Mouse (Mus musculus) CH12.LX (cell line): ENCODE measurements at regions not wholly inside any gene's neighbourhood (a gene's known extent, or its start where the extent isn't known, plus 50 kb on each side); places are given as distances from the start of the nearest gene placed in this dataset.

Experiments
- DNase-seq: peaks from one replicate; pipeline ENCODE4 v3.0.0-alpha.2; 2013; ENCODE audit errors: extremely low read depth
- H3K27ac ChIP-seq: 2 replicates; pipeline ENCODE4 v1.5.1; 2012; ENCODE audit warnings: low read depth, mild to moderate bottlenecking, control low read depth, moderate library complexity; ENCODE audit not compliant: insufficient read depth
- H3K27me3 ChIP-seq: replicated peaks from 2 replicates; pipeline ENCODE3; 2012; ENCODE audit warnings: inconsistent platforms
- H3K36me3 ChIP-seq, 2 experiments: replicated peaks in 1 of 2; 2 replicates each; pipeline versions ENCODE3 to v1.6.1; 2012; ENCODE audit warnings: inconsistent platforms in 1 of 2, low read length in 1 of 2, mild to moderate bottlenecking in 1 of 2, mixed read lengths in 1 of 2, moderate library complexity in 1 of 2; ENCODE audit not compliant: control insufficient read depth in 1 of 2, insufficient read depth in 1 of 2
- H3K4me1 ChIP-seq, 2 experiments: 2 replicates each; pipeline ENCODE4 v1.6.1; 2012; ENCODE audit warnings: inconsistent platforms in 1 of 2, moderate library complexity in 1 of 2; ENCODE audit not compliant: insufficient read depth in 2 of 2, control insufficient read depth in 1 of 2
- H3K4me2 ChIP-seq: 2 replicates; pipeline ENCODE4 v1.6.1; 2012; ENCODE audit warnings: low read depth, mild to moderate bottlenecking, control low read depth; ENCODE audit not compliant: poor library complexity, insufficient read depth, severe bottlenecking
- H3K4me3 ChIP-seq, 3 experiments: fragments of 150-350 bp in 1 of 3; sonication (generic) in 1 of 3; replicated peaks in 1 of 3; 2 replicates each; pipeline versions ENCODE3 to v1.5.1; 2011 to 2012; ENCODE audit warnings: low read depth in 2 of 3, low read length in 2 of 3, mild to moderate bottlenecking in 2 of 3, moderate library complexity in 2 of 3, control low read depth in 1 of 3, improper control_type of control experiment in 1 of 3, inconsistent platforms in 1 of 3, mixed read lengths in 1 of 3; ENCODE audit not compliant: poor library complexity in 1 of 3
- H3K79me2 ChIP-seq: replicated peaks from 2 replicates; pipeline ENCODE4 v1.6.1; 2012; ENCODE audit warnings: mild to moderate bottlenecking, moderate library complexity; ENCODE audit not compliant: control insufficient read depth, poor library complexity, insufficient read depth, severe bottlenecking; ENCODE audit errors: extremely low read depth
- H3K9ac ChIP-seq: 2 replicates; pipeline ENCODE4 v1.6.1; 2012; ENCODE audit warnings: low read depth, mild to moderate bottlenecking, control low read depth, moderate library complexity; ENCODE audit not compliant: insufficient read depth
- H3K9me3 ChIP-seq: replicated peaks from 2 replicates; pipeline ENCODE3; 2012; ENCODE audit warnings: low read length, inconsistent platforms, mixed read lengths
- BHLHE40 ChIP-seq: IDR thresholded peaks from 2 replicates; pipeline ENCODE4 v1.6.1; 2011; ENCODE audit warnings: mild to moderate bottlenecking, low read depth, low read length, improper control_type of control experiment
- CHD1 ChIP-seq: IDR thresholded peaks from 2 replicates; pipeline ENCODE4 v1.6.1; 2012; ENCODE audit warnings: low read depth, low read length, improper control_type of control experiment, inconsistent platforms
- CHD2 ChIP-seq: IDR thresholded peaks from 2 replicates; pipeline ENCODE4 v1.6.1; 2011; ENCODE audit warnings: low read length, improper control_type of control experiment
- CTCF ChIP-seq, 2 experiments: IDR thresholded peaks in 1 of 2; conservative IDR thresholded peaks in 1 of 2; 2 replicates each; pipeline ENCODE4 v1.5.1; 2011 to 2012; ENCODE audit warnings: low read depth in 2 of 2, low read length in 2 of 2, improper control_type of control experiment in 1 of 2, inconsistent platforms in 1 of 2, mild to moderate bottlenecking in 1 of 2, moderate library complexity in 1 of 2
- E2F4 ChIP-seq: IDR thresholded peaks from 2 replicates; pipeline ENCODE4 v1.6.1; 2011; ENCODE audit warnings: low read depth, low read length, improper control_type of control experiment; ENCODE audit not compliant: insufficient replicate concordance
- ETS1 ChIP-seq: conservative IDR thresholded peaks from 2 replicates; pipeline ENCODE4 v1.6.1; 2012; ENCODE audit warnings: low read depth, mild to moderate bottlenecking, inconsistent platforms, low read length, improper control_type of control experiment, moderate library complexity
- GABPA ChIP-seq: IDR thresholded peaks from 2 replicates; pipeline ENCODE4 v1.6.1; 2012; ENCODE audit warnings: low read depth, low read length, improper control_type of control experiment, inconsistent platforms; ENCODE audit not compliant: insufficient replicate concordance
- HCFC1 ChIP-seq: IDR thresholded peaks from 2 replicates; pipeline ENCODE4 v1.6.1; 2012; ENCODE audit warnings: low read depth, mild to moderate bottlenecking, inconsistent platforms, low read length, improper control_type of control experiment
- JUN ChIP-seq: IDR thresholded peaks from 2 replicates; pipeline ENCODE4 v1.6.1; 2011; ENCODE audit warnings: low read depth, mild to moderate bottlenecking, low read length, improper control_type of control experiment, moderate library complexity; ENCODE audit not compliant: insufficient read depth
- JUND ChIP-seq: conservative IDR thresholded peaks from 2 replicates; pipeline ENCODE4 v1.6.1; 2011; ENCODE audit warnings: low read depth, low read length, improper control_type of control experiment
- KAT2A ChIP-seq: IDR thresholded peaks from 2 replicates; pipeline ENCODE4 v1.6.1; 2012; ENCODE audit warnings: low read length, improper control_type of control experiment, inconsistent platforms; ENCODE audit not compliant: insufficient replicate concordance
- MAX ChIP-seq: IDR thresholded peaks from 2 replicates; pipeline ENCODE4 v1.6.1; 2011; ENCODE audit warnings: low read length, improper control_type of control experiment
- MAZ ChIP-seq: IDR thresholded peaks from 2 replicates; pipeline ENCODE4 v1.6.1; 2012; ENCODE audit warnings: low read depth, mild to moderate bottlenecking, inconsistent platforms, low read length, improper control_type of control experiment, moderate library complexity
- MEF2A ChIP-seq: IDR thresholded peaks from 2 replicates; pipeline ENCODE4 v1.6.1; 2014; ENCODE audit warnings: low read depth, mild to moderate bottlenecking, inconsistent platforms, low read length, improper control_type of control experiment, borderline replicate concordance
- MYC ChIP-seq: IDR thresholded peaks from 2 replicates; pipeline ENCODE4 v1.6.1; 2011; ENCODE audit warnings: low read depth, mild to moderate bottlenecking, improper control_type of control experiment, low read length
- NRF1 ChIP-seq: IDR thresholded peaks from 2 replicates; pipeline ENCODE4 v1.6.1; 2014; ENCODE audit warnings: low read depth, mild to moderate bottlenecking, inconsistent platforms, low read length, improper control_type of control experiment, moderate library complexity
- RAD21 ChIP-seq: IDR thresholded peaks from 2 replicates; pipeline ENCODE4 v1.6.1; 2011; ENCODE audit warnings: low read depth, mild to moderate bottlenecking, low read length, improper control_type of control experiment, moderate library complexity
- RCOR1 ChIP-seq: conservative IDR thresholded peaks from 2 replicates; pipeline ENCODE4 v1.6.1; 2012; ENCODE audit warnings: low read depth, mild to moderate bottlenecking, inconsistent platforms, low read length, improper control_type of control experiment
- USF1 ChIP-seq: IDR thresholded peaks from 2 replicates; pipeline ENCODE4 v1.6.1; 2014; ENCODE audit warnings: low read depth, mild to moderate bottlenecking, inconsistent platforms, low read length, improper control_type of control experiment
- USF2 ChIP-seq: conservative IDR thresholded peaks from 2 replicates; pipeline ENCODE4 v1.6.1; 2011; ENCODE audit warnings: low read depth, low read length, improper control_type of control experiment
- ZKSCAN1 ChIP-seq: IDR thresholded peaks from 2 replicates; pipeline ENCODE4 v1.6.1; 2012; ENCODE audit warnings: low read depth, inconsistent platforms, low read length, improper control_type of control experiment, borderline replicate concordance
- ZMIZ1 ChIP-seq: IDR thresholded peaks from 2 replicates; pipeline ENCODE4 v1.6.1; 2012; ENCODE audit warnings: low read depth, mild to moderate bottlenecking, inconsistent platforms, low read length, improper control_type of control experiment
- ZNF384 ChIP-seq: IDR thresholded peaks from 2 replicates; pipeline ENCODE4 v1.6.1; 2012; ENCODE audit warnings: low read depth, low read length, improper control_type of control experiment, inconsistent platforms
- dilution Hi-C: fragments of 300-500 bp; cut with MboI; formaldehyde crosslinking; loops from 2 replicates; pipeline ENCODE4 v1.14.3; 2020; ENCODE audit warnings: low sequenced_read_pairs; ENCODE audit not compliant: extremely low pct_unique_long_range_greater_than_20kb, extremely low pct_ligation_motif_present
- in situ Hi-C: fragments of 300-500 bp; cut with MboI; formaldehyde crosslinking; loops from 3 replicates; pipeline ENCODE4 v1.14.3; 2019; ENCODE audit warnings: low sequenced_read_pairs, low pct_ligation_motif_present, low pct_unique_long_range_greater_than_20kb, mixed read lengths

GRCm38 (mm10) chr12:8428228-8428990 is 71.4 kb downstream of the Rhob start:
- dilution Hi-C loops = no loop called here

GRCm38 (mm10) chr12:8424515-8424914 is 75.3 kb downstream of the Rhob start:
- Histone ChIP-seq H3K27ac (no peak overlapping the region), H3K4me2 (no peak overlapping the region), H3K4me3 (no peak overlapping the region), H3K79me2 (no peaks in the 10 kb centered on the region), H3K9me3 (no peaks in the 10 kb centered on the region), H3K36me3 (no peaks in the 10 kb centered on the region)
- dilution Hi-C loops = no loop called here
- TF ChIP-seq MAX (no peak), E2F4 (no peak), USF2 (no peak), ZMIZ1 (no peak), CHD1 (no peak), ZKSCAN1 (no peak), USF1 (no peak), MYC (no peak), RAD21 (no peak), NRF1 (no peak), GABPA (no peak), ETS1 (no peak), CHD2 (no peak), JUND (no peak), CTCF (conservative IDR thresholded peaks at IDR 0.05 in 1 of 2, IDR thresholded peaks at IDR 0.05 in 1 of 2; ENCODE audit: low read depth in 2 of 2, low read length in 2 of 2) (no peak), KAT2A (no peak), RCOR1 (no peak), HCFC1 (no peak), JUN (no peak)
- TF ChIP-seq, all 38 proteins: peak for 0
- no peak for DNase-seq
- in situ Hi-C loops = loop anchor here (5.0 kb wide), 1 partner anchor 37 kb away; no protein-coding TSS in a partner anchor
- Histone ChIP-seq H3K4me1 (peaks cover 4 to 16% of the 10 kb centered on the region in 2 experiments; a peak in 3 of 4 replicates), H3K9ac (no peak overlapping the region), H3K27me3 (no peaks in the 10 kb centered on the region)

More at GRCm38 (mm10) chr12:8428228-8428990, 71.4 kb downstream of the Rhob start:
- Histone ChIP-seq H3K27ac (no peak overlapping the region), H3K27me3 (no peaks in the 10 kb centered on the region), H3K79me2 (no peaks in the 10 kb centered on the region), H3K4me2 (no peak overlapping the region), H3K36me3 (no peaks in the 10 kb centered on the region), H3K9me3 (peaks cover 5% of the 10 kb centered on the region), H3K9ac (no peak overlapping the region), H3K4me1 (peaks cover 12 to 22% of the 10 kb centered on the region in 2 experiments), H3K4me3 (no peak overlapping the region)
- TF ChIP-seq ZNF384 (no peak), CTCF (conservative IDR thresholded peaks at IDR 0.05 in 1 of 2, IDR thresholded peaks at IDR 0.05 in 1 of 2; ENCODE audit: low read depth in 2 of 2, low read length in 2 of 2) (no peak), MEF2A (no peak), BHLHE40 (no peak), MAZ (no peak)
- DNase-seq = no peak
- in situ Hi-C loops = no loop called here
